Mouse (Mus musculus): ENCODE measurements around the gene Ube2r2. TPM values are rescaled to one million over a fixed set of nuclear protein-coding genes. Genes with fewer than 3 reads are reported as not detected.

Ube2r2 gene
- 54.7 and 59.9 TPM in 2 replicates for polyA plus RNA-seq (2015; fragmentation: Nextera tagmentation; extraction: Ambion mirVana)

DNA sequence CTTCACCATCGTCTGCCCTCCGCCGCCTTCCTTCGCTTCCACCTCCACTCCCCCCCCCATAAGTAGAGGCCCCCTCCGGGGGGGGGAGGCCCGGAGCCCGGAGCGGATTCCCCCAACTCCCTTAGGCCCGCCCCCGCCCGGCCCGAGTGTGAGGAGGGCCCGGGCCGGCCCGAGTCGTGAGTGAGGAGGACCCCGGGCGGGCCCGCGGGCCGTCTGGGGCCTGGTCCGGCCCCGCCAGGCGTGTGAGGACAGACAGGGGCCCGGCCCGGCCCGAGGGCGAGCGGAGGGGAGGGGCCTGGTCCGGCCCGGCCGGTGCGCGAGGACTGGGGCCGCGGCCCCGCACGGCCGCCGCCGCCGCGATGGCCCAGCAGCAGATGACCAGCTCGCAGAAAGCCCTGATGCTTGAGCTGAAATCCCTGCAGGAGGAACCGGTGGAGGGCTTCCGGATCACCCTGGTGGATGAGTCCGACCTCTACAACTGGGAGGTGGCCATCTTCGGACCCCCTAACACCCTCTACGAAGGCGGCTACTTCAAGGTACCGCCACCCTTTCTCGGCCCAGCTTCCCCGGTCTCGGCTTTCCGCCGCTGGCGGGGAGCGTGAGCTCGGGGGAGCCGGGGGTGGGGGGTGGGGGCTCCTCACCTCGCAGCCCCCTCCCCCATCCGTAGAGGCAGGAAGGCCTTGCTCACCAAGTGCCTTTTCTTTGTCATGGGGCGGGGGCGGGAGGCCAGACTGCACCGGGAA, at the start of gene Ube2r2:
Gene Ube2r2, plus strand, starts transcription at position 33 of the 743 bp plus-strand sequence.
- Histone ChIP-seq H3K36me3 (ENCODE audit: control insufficient read depth, insufficient read depth, low read length) (peaks cover 5% of the 10 kb centered on the region; the same call in 1 of the 2 replicates), H3K4me2 (ENCODE audit: low read depth, low read length) (peak within 1 kb of the TSS; percentile 73), H3K9me3 (replicated peaks; ENCODE audit: control insufficient read depth, low read length) (no peaks in the 10 kb centered on the region), H3K4me1 (ENCODE audit: control insufficient read depth, insufficient read depth, low read length) (0 out of 2 replicates have a peak, but pooled peaks cover 7% of the 10 kb centered on the region), H3K27ac (ENCODE audit: low read length) (peak within 1 kb of the TSS; percentile 98), H3K9ac (ENCODE audit: low read length) (peak within 1 kb of the TSS; percentile 99), H3K27me3 (ENCODE audit: control insufficient read depth, insufficient read depth, low read length) (no peaks in the 10 kb centered on the region), H3K4me3 (replicated peaks; ENCODE audit: low read length) (peak within 1 kb of the TSS; percentile 97)
- ATAC-seq (ENCODE audit: insufficient read depth, low FRiP score), result peak; percentile 81
- WGBS, result under 1% methylated on average over 46 of the region's 65 CpGs

DNA sequence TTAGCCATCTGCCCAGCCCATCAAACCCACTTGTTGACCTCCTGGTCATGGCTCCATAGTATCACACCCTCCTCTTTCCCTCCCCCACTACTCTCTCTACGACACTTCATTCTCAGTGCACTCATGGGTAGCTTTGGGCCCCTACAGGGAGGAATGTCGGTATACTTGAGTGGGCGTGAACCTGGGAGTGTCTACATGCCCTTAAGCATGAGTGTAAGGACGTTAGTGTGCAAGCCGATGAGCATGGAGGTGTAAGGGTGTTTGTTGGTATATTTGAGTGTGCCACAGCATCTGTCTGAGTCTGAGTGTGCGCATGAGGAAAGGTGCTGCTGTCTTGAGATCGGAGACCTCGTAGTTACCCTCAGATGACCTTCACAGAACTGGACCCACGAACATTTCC, 48.6 kb upstream of the Ube2r2 start:
- Histone ChIP-seq H3K9ac (ENCODE audit: low read length) (no peak overlapping the region), H3K4me2 (ENCODE audit: low read depth, low read length) (no peak overlapping the region), H3K4me3 (replicated peaks; ENCODE audit: low read length) (no peak overlapping the region), H3K27ac (ENCODE audit: low read length) (no peak overlapping the region), H3K27me3 (ENCODE audit: control insufficient read depth, insufficient read depth, low read length) (no peaks in the 10 kb centered on the region; the same call in 1 of the 2 replicates), H3K36me3 (ENCODE audit: control insufficient read depth, insufficient read depth, low read length) (no peaks in the 10 kb centered on the region), H3K9me3 (replicated peaks; ENCODE audit: control insufficient read depth, low read length) (no peaks in the 10 kb centered on the region), H3K4me1 (ENCODE audit: control insufficient read depth, insufficient read depth, low read length) (peaks cover 7% of the 10 kb centered on the region; the same call in 1 of the 2 replicates)
- no peak for ATAC-seq (ENCODE audit: insufficient read depth, low FRiP score)
- 76% methylated on average over 9 of the region's 9 CpGs for WGBS

DNA sequence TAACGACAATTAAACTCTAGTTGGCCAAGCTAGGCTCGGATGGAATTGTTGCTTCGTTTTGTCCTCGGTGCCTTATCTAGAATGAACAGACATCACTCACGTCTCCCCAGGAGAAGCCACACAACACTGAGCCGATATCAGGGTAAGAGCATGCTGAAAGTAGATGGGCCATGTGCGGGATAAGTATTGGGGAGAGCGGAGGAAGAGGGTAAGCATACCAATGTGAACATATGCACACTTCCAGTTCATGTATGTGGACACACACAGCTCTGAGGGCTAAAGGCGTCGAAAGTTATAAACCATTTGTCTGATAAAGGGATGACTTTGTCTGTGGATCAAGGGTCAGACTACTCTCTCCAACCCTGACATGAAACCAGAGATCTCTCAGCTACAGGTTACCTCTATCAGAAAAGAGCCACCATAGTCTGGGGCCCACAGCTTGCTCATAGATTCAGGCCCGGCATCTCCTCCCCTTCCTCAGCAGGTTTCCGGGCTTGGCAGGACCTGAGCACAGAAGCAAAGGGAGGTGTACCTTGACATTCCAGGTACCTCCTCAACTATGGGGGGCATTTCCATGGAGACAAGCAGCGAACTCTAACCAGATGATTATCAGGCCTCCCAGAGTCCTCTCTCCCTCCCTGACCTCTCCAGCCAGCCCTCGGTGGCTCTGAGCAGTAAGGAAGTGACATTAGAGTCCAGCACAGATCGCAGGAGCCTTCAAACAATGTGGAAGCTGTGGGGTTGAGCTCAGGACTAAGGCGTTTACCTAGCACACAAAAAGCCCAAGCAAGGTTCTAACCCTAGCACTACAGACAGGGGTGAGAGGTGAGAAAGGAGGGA, 47.9 kb upstream of the Ube2r2 start:
- H3K4me2 ChIP-seq (ENCODE audit: low read depth, low read length), result no peak overlapping the region
- peaks cover 7% of the 10 kb centered on the region; the same call in 1 of the 2 replicates for H3K4me1 ChIP-seq (ENCODE audit: control insufficient read depth, insufficient read depth, low read length)
- no peak overlapping the region for H3K4me3 ChIP-seq (replicated peaks; ENCODE audit: low read length)
- no peak overlapping the region for H3K9ac ChIP-seq (ENCODE audit: low read length)
- no peaks in the 10 kb centered on the region for H3K36me3 ChIP-seq (ENCODE audit: control insufficient read depth, insufficient read depth, low read length)
- ATAC-seq (ENCODE audit: insufficient read depth, low FRiP score), result 0 out of 2 replicates have a peak, but pooled peaks have one; percentile 42
- H3K27me3 ChIP-seq (ENCODE audit: control insufficient read depth, insufficient read depth, low read length), result no peaks in the 10 kb centered on the region; the same call in 1 of the 2 replicates
- no peaks in the 10 kb centered on the region for H3K9me3 ChIP-seq (replicated peaks; ENCODE audit: control insufficient read depth, low read length)
- 79% methylated on average over 16 of the region's 16 CpGs for WGBS
- no peak overlapping the region for H3K27ac ChIP-seq (ENCODE audit: low read length)

DNA sequence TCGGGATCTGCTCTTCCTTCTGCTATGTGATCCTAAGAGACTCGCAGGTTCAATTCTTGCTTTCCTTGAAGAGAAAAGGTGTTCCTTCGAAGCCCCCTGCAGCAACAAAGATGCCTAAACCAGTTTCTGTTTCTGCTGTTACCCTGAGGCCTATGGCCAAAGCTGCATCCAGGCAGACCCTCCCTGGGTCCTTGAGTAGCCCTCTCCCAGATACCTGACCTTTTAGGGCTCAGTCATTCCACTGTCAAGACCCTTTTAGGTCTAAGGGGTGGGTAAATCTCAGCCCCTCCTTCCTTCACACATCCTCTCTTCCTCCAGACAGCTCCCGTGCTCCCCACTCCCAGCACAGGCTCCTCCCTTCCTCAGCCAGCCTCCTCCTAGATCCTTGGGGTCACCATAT, 46.4 kb upstream of the Ube2r2 start:
- Histone ChIP-seq H3K4me3 (replicated peaks; ENCODE audit: low read length) (no peak overlapping the region), H3K4me1 (ENCODE audit: control insufficient read depth, insufficient read depth, low read length) (peaks cover 7% of the 10 kb centered on the region; the same call in 1 of the 2 replicates), H3K27ac (ENCODE audit: low read length) (peak overlapping the region; percentile 61), H3K27me3 (ENCODE audit: control insufficient read depth, insufficient read depth, low read length) (no peaks in the 10 kb centered on the region; the same call in 1 of the 2 replicates), H3K4me2 (ENCODE audit: low read depth, low read length) (no peak overlapping the region), H3K9me3 (replicated peaks; ENCODE audit: control insufficient read depth, low read length) (no peaks in the 10 kb centered on the region), H3K9ac (ENCODE audit: low read length) (no peak overlapping the region), H3K36me3 (ENCODE audit: control insufficient read depth, insufficient read depth, low read length) (no peaks in the 10 kb centered on the region)
- no peak for ATAC-seq (ENCODE audit: insufficient read depth, low FRiP score)
- WGBS, result 75% methylated on average over 4 of the region's 4 CpGs

DNA sequence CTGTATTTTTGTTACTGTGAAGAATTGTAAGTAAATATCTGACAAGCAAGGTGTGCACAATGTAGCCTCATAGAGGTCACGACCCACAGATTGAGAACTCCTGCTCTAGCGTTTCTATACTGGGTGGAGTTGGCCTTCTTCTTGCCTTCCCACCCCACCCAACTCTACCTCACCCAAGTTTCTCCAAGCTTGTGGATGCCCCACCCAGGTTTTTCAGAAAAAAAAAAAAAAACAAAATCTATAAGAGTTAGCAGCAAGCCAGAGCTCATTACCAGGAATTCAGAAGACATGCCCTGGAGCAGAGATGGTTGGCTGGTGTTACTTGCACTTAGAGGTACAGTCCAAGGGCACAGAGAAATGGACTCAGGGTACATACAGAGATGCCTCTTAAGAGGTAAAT, 45.8 kb upstream of the Ube2r2 start:
- H3K27ac ChIP-seq (ENCODE audit: low read length), result peak overlapping the region; percentile 50; the same call in 1 of the 2 replicates
- 54% methylated on average over 2 of the region's 2 CpGs for WGBS

DNA sequence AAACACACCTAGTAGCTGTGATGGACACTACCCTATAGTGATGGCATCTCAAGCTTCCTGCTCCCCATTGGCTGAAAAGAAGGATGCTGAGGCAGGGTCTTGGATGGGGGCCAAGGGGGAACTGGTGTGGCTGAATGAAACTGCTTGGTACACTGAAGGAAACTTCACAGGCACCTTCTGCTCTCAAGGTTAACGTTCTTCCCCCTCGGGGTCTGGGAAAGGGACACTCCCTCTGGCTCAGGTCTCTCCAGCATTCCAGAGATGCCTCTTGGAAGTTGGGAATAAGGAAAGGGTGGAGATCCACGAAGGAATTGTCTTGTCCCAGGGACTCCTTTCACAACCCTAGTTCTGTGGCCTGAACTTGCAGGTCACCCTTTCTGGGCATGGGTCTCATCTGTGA, 44.2 kb upstream of the Ube2r2 start:
- no peaks in the 10 kb centered on the region for H3K36me3 ChIP-seq (ENCODE audit: control insufficient read depth, insufficient read depth, low read length)
- no peak for ATAC-seq (ENCODE audit: insufficient read depth, low FRiP score)
- no peak overlapping the region for H3K4me3 ChIP-seq (replicated peaks; ENCODE audit: low read length)
- H3K9ac ChIP-seq (ENCODE audit: low read length), result no peak overlapping the region
- H3K4me1 ChIP-seq (ENCODE audit: control insufficient read depth, insufficient read depth, low read length), result peaks cover 7% of the 10 kb centered on the region; the same call in 1 of the 2 replicates
- no peak overlapping the region for H3K4me2 ChIP-seq (ENCODE audit: low read depth, low read length)
- H3K27me3 ChIP-seq (ENCODE audit: control insufficient read depth, insufficient read depth, low read length), result no peaks in the 10 kb centered on the region; the same call in 1 of the 2 replicates
- no peaks in the 10 kb centered on the region for H3K9me3 ChIP-seq (replicated peaks; ENCODE audit: control insufficient read depth, low read length)
- WGBS, result 27% methylated on average over 3 of the region's 3 CpGs
- H3K27ac ChIP-seq (ENCODE audit: low read length), result no peak overlapping the region

More for the DNA sequence above, 45.8 kb upstream of the Ube2r2 start:
- H3K36me3 ChIP-seq (ENCODE audit: control insufficient read depth, insufficient read depth, low read length), result no peaks in the 10 kb centered on the region
- ATAC-seq (ENCODE audit: insufficient read depth, low FRiP score), result no peak
- peaks cover 7% of the 10 kb centered on the region; the same call in 1 of the 2 replicates for H3K4me1 ChIP-seq (ENCODE audit: control insufficient read depth, insufficient read depth, low read length)
- H3K9ac ChIP-seq (ENCODE audit: low read length), result no peak overlapping the region
- no peak overlapping the region for H3K4me2 ChIP-seq (ENCODE audit: low read depth, low read length)
- no peaks in the 10 kb centered on the region; the same call in 1 of the 2 replicates for H3K27me3 ChIP-seq (ENCODE audit: control insufficient read depth, insufficient read depth, low read length)
- H3K9me3 ChIP-seq (replicated peaks; ENCODE audit: control insufficient read depth, low read length), result no peaks in the 10 kb centered on the region
- H3K4me3 ChIP-seq (replicated peaks; ENCODE audit: low read length), result no peak overlapping the region

DNA sequence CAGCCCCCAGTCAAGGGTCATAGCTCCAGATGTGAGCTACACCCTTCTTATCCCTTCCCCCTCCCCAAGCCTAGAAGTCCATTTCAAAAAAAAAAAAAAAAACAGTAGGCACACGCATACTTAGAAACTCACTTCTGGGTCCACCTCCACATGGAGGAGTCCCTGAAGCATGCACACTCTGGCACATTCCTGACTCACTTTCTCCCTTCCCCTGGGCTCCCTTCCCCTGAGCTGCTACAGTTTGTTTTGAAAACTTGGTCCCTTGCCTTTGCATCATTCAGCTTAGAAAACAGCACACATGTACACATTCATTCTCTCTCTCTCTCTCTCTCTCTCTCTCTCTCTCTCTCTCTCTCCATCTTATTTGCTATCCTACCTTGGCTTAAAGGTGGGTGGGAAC, 42.6 kb upstream of the Ube2r2 start:
- WGBS, result 42% methylated on average over 1 of the region's 1 CpGs
- Histone ChIP-seq H3K9ac (ENCODE audit: low read length) (no peak overlapping the region), H3K27ac (ENCODE audit: low read length) (no peak overlapping the region), H3K4me1 (ENCODE audit: control insufficient read depth, insufficient read depth, low read length) (peaks cover 11% of the 10 kb centered on the region; the same call in 1 of the 2 replicates), H3K36me3 (ENCODE audit: control insufficient read depth, insufficient read depth, low read length) (no peaks in the 10 kb centered on the region), H3K9me3 (replicated peaks; ENCODE audit: control insufficient read depth, low read length) (no peaks in the 10 kb centered on the region), H3K4me3 (replicated peaks; ENCODE audit: low read length) (no peak overlapping the region), H3K4me2 (ENCODE audit: low read depth, low read length) (no peak overlapping the region), H3K27me3 (ENCODE audit: control insufficient read depth, insufficient read depth, low read length) (no peaks in the 10 kb centered on the region; the same call in 1 of the 2 replicates)
- no peak for ATAC-seq (ENCODE audit: insufficient read depth, low FRiP score)

DNA sequence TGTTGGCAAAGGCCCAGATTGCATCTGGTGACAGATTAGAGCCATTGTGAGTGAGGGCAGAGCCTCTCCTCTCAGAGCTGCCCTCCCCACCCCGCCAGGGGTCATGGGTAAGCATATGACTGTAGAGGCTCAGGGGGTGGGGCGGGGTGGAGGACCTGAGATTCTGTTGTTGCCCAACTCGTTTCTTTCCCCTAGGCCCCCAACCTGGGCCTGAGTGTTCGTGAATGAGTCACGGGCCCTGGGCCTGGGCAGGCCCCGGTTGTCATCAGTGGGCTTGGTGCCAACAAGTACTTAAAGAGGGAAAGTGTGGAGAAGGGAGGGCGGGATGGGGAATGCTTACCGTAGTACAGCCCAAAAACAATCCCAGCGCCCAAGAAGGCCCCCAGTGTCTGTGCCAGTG, 41.2 kb upstream of the Ube2r2 start:
- no peak overlapping the region for H3K9ac ChIP-seq (ENCODE audit: low read length)
- H3K36me3 ChIP-seq (ENCODE audit: control insufficient read depth, insufficient read depth, low read length), result no peaks in the 10 kb centered on the region
- H3K9me3 ChIP-seq (replicated peaks; ENCODE audit: control insufficient read depth, low read length), result no peaks in the 10 kb centered on the region
- peaks cover 19% of the 10 kb centered on the region; the same call in 1 of the 2 replicates for H3K4me1 ChIP-seq (ENCODE audit: control insufficient read depth, insufficient read depth, low read length)
- peak; percentile 86 for ATAC-seq (ENCODE audit: insufficient read depth, low FRiP score)
- 44% methylated on average over 9 of the region's 9 CpGs for WGBS
- peak overlapping the region; percentile 21; the same call in 1 of the 2 replicates for H3K4me2 ChIP-seq (ENCODE audit: low read depth, low read length)
- H3K27me3 ChIP-seq (ENCODE audit: control insufficient read depth, insufficient read depth, low read length), result peaks cover 4% of the 10 kb centered on the region; the same call in 1 of the 2 replicates
- peak overlapping the region; percentile 66 for H3K27ac ChIP-seq (ENCODE audit: low read length)
- no peak overlapping the region for H3K4me3 ChIP-seq (replicated peaks; ENCODE audit: low read length)
